Mouse (Mus musculus): ENCODE measurements around the gene Cblb.

Cblb gene

GRCm38 (mm10) chr16:52038821-52039220, 7.8 kb downstream of the Cblb start:
- DNase-seq = no peak

DNA sequence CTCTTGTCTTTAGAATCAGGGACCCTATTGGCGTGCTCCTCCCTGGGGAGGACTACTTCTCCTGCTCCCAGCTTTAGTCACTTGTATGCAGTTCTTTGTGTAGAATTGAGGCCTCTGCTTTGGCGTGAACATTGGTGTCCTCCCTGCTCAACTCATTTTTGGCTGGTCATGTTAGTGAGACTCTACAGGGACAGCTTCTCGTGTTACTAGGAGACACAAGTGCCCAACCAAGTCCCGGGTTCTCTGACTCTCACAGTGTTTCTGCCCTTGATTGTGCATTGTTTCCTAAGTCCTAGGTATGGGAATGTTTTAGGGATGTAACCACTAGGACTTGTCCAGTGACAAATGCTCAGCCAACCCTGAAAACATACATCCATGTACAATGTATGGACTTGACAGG, 9.9 kb downstream of the Cblb start:
- DNase-seq = no peak

- no peak for DNase-seq
These were observed 11.8 kb downstream of the Cblb start for GRCm38 (mm10) chr16:52042667-52043379.

- no peak for DNase-seq
These were observed 12.5 kb downstream of the Cblb start for GRCm38 (mm10) chr16:52043380-52044117.

DNA sequence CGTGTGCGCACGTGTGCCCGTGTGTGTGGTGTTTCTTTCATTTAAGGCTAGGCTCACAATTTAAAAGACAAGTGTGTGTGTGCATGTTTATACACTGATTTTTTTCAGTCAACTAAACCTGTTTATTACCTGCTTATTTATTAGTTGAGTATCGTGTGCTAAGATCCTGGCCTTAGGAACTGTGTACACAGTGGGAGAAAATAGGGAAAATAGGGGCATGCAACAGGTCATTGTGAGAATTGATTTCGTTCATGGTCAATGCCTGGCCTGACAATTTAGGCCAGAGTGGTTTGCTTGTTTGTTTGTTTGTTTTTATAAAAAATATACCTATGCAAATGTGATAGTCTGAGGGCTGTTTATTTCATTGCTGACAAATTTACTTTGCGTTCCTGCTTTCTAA, 13.5 kb downstream of the Cblb start:
- no peak for DNase-seq

DNA sequence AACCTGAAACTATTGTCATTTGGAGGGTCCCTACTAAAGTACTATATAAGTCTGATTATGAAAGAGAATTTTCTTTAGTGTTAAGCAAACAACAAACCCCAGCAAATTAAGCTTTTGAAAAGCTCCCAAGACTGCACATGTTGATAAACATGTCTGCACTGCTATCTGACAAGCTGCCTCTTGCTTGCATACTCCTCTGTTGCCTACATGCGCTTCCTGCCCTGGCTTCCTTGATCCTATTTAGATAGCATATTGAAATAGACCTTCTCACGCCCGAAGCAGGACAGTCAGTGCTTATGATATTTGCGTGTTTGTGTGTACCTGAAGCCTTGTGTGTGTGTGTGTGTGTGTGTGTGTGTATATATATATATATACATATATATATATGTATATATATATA, 14.0 kb downstream of the Cblb start:
- DNase-seq = no peak

DNA sequence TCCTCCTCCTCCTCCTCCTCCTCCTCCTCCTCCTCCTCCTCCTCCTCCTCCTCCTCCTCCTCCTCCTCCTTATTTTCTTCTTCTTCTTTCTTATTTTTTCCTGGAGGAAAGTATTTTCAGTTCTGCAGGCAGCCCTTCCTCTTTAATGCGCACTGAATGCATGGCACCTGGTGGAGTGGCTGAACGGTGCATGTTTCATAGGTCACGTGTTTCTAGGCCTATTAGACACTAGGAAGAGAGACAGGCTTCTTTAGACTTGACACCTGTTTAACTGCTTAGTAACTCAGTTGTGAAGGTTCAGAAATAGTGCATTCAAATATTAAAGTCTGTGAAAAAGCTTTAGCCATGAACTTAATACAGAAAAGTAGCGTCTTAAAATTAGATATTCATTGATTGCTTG, 15.4 kb downstream of the Cblb start:
- DNase-seq = no peak

- no peak for DNase-seq
These were observed 20.1 kb downstream of the Cblb start for GRCm38 (mm10) chr16:52051106-52051505.

GRCm38 (mm10) chr16:52052734-52053133, 21.7 kb downstream of the Cblb start:
- DNase-seq = no peak

- DNase-seq = no peak
These were observed 24.2 kb downstream of the Cblb start for GRCm38 (mm10) chr16:52055236-52055635.

GRCm38 (mm10) chr16:52056164-52056563, 25.1 kb downstream of the Cblb start:
- DNase-seq = no peak

DNA sequence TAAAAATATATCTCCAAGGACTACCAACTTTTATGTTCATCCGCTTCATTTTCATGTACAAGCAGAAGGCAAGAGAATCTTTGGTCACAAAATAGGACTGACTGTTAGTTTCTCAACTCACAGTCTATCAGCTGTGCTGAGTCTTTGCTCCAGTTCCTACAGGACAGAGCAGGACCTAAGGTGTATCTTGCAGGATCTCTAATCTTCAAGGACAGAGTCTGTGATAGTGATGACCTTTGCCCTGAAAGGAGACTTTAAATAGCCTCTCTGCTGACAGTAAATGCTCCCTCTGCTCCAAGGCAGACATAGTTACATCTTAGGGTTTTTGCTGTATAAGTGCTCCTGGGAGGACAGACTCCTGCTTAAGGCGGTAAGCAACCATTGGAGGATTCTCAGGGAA, 26.3 kb downstream of the Cblb start:
- DNase-seq = no peak

GRCm38 (mm10) chr16:52059535-52059934, 28.5 kb downstream of the Cblb start:
- DNase-seq = no peak

- peak; percentile 50 for DNase-seq
These were observed 29.2 kb downstream of the Cblb start for GRCm38 (mm10) chr16:52060100-52060719.

- DNase-seq = no peak
These were observed 30.0 kb downstream of the Cblb start for GRCm38 (mm10) chr16:52061015-52061481.

- peak; percentile 22 for DNase-seq
These were observed 33.5 kb downstream of the Cblb start for GRCm38 (mm10) chr16:52064309-52065105.

DNA sequence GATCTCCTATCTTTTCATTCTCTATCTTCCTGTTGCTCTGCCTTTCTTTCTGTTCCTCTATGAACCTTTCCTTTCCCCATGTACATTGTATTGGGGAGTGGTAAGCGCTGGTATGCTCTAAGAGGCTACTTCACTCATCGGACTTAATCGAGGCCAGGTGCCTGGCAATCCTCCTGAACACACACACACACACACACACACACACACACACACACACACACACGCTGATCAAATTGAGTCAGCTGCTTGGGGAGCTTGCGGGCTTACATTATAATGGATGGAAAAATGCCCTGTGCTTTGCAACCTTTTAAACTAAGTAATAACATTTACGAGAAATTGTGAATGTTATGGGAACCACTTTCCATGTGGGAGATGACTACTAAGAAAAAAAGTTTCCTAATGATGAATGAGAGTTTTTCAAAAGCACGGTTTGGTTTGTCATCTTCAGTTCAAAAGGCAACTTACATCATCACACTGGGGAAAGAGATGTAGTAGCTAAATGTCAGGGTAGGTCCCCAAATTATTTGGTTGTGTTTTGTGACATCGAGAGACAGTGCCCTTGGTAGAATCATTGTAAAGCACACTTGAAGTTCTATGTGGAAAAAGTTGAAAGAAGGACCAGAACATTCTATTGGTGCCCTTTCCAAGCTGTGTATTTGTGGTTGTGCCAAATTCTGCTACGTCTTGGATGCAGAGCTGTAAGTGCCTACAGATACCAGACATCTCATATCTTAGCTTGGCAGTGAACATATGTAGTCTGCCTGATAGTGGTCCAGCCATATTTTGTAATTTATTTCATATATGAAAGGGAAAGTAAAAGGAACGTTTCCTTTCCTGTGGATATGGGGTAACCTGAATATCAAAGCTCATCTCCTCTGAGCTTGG, 36.8 kb downstream of the Cblb start:
- DNase-seq = no peak

DNA sequence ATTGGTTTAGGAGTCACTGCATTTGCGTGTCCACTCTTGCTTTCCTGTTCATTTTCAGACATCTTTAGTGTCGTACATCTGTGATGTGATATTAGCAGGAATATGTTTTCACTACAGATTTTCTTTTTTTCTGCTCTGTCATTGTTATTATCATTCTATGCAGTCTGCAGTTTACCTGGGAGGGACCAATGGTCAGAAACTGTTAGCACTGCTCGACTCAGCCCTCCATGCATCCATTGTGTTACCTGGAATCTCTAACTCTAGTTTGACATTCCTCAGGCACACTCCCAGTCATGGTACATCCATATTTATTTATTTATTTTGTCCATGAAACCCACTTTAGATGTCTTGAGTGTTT, 37.5 kb downstream of the Cblb start:
- DNase-seq = no peak

GRCm38 (mm10) chr16:52069648-52070047, 38.6 kb downstream of the Cblb start:
- DNase-seq = no peak

DNA sequence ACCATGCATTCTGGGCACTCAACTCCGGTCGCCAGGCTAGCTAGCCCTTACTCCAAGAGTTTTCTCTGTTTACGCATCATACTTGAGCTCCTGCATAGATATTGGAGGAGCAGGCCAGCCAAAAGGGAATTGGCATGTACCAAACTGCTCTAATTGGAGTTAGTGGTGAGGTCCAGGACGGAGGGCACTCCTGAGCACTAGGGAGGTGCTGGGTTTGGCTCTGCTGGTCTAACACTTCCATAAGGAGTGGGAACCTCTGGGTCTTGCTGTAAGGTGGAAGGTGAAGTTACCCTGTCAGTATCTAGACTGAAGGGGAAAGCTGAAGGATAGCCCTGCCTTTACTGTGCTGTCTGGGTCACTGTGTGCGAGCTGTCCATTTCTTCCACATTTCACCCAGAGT, 39.1 kb downstream of the Cblb start:
- DNase-seq = no peak

- no peak for DNase-seq
These were observed 40.3 kb downstream of the Cblb start for GRCm38 (mm10) chr16:52071290-52071689.

DNA sequence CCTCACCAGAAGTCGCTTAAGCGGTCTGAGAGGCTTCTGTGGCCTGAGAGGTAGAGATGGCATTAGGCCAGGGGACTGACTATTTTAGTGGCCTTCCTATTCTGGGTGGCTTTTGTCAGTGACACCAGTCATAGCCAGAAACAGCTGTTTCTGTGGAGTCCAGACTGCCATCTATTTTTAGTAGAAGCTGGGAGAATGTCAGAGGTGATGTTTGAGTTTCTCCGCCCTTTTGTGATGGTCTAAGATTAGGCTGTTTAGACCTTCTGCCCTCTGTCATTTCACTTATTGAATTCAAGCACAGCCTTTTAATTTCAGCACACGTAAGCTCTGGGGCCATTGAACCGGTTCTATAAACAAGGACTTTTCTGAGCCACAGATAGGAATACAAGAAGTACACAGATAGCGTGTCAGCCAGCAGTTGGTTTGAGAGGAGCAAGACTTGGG, 40.8 kb downstream of the Cblb start:
- no peak for DNase-seq
